Mouse (Mus musculus) cerebellum, adult 2 months (tissue): Measurements from ENCODE around the gene Ina. TPM values are rescaled to one million over a fixed set of nuclear protein-coding genes. Genes with fewer than 3 reads are reported as not detected.

Experiments
- DNase-seq, 2 experiments: peaks; one replicate each; pipeline ENCODE4 v3.0.0; 2021
- H3K27ac ChIP-seq: fragments of 200-500 bp; 2 replicates; pipeline ENCODE4 v1.5.1; 2012; ENCODE audit warnings: low read length, control low read depth, inconsistent platforms; ENCODE audit not compliant: insufficient read depth
- H3K27me3 ChIP-seq: fragments of 200-500 bp; 2 replicates; pipeline ENCODE4 v1.6.1; 2012; ENCODE audit warnings: inconsistent platforms, mild to moderate bottlenecking, low read length, moderate library complexity; ENCODE audit not compliant: control insufficient read depth, insufficient read depth
- H3K4me1 ChIP-seq: fragments of 200-500 bp; 2 replicates; pipeline ENCODE4 v1.6.1; 2011; ENCODE audit warnings: low read length; ENCODE audit not compliant: control insufficient read depth, insufficient read depth
- H3K4me3 ChIP-seq: fragments of 200-500 bp; replicated peaks from 2 replicates; pipeline ENCODE3; 2011; ENCODE audit warnings: mild to moderate bottlenecking, low read depth, low read length, control low read depth; ENCODE audit not compliant: insufficient read depth
- CTCF ChIP-seq: fragments of 200-500 bp; IDR thresholded peaks from 2 replicates; pipeline ENCODE4 v1.5.1; 2011; ENCODE audit warnings: low read depth, mild to moderate bottlenecking, control low read depth, low read length, moderate library complexity, borderline replicate concordance; ENCODE audit not compliant: insufficient read depth
- POLR2A ChIP-seq: fragments of 200-500 bp; IDR thresholded peaks from 2 replicates; pipeline ENCODE4 v1.6.1; 2011; ENCODE audit warnings: low read length, control low read depth, borderline replicate concordance; ENCODE audit not compliant: insufficient read depth
- WGBS: fragments of 180-500 bp; shearing (Covaris S2); methylation state at CpG from one replicate; pipeline ENCODE4 v1.1.7; 2018; 5-methylcytosine and 5-hydroxymethylcytosine counted together
- polyA plus RNA-seq: library from polyadenylated mRNA; depleted of rRNA; stranded (reverse); fragments of >200 nt; gene quantifications from 2 replicates; pipeline ENCODE4 v1.2.3, GENCODE M21; 2012; rRNA removed

Gene Ina
- 214 and 232 TPM in 2 replicates for polyA plus RNA-seq

- TF ChIP-seq POLR2A: peak; percentile 91
- TF ChIP-seq CTCF: no peak
- peak within 1 kb of the TSS; percentile 92 for H3K27ac ChIP-seq
- peaks cover 19% of the 10 kb centered on the region; the same call in 1 of the 2 replicates for H3K4me1 ChIP-seq
- DNase-seq: peak; percentile 89 to 92
- H3K27me3 ChIP-seq: no peaks in the 10 kb centered on the region
- H3K4me3 ChIP-seq: peak within 1 kb of the TSS; percentile 73
- WGBS: under 1% methylated on average over 122 of the region's 124 CpGs
Measured at GRCm38 (mm10) chr19:47014447-47015381, at the start of gene Ina, which contains the start of gene Nt5c2. TSS of gene Ina (plus strand) at chr19:47014698. TSS of gene Nt5c2 (minus strand) at chr19:47015153.

GRCm38 (mm10) chr19:46965496-46965895 lies 49.0 kb upstream of the Ina start:
- Histone ChIP-seq H3K4me1 (peaks cover 11% of the 10 kb centered on the region), H3K27ac (no peak overlapping the region), H3K27me3 (no peaks in the 10 kb centered on the region), H3K4me3 (no peak overlapping the region)
- no peak for TF ChIP-seq POLR2A
- TF ChIP-seq CTCF: no peak
- DNase-seq: no peak

- H3K27ac ChIP-seq: no peak overlapping the region
- H3K4me1 ChIP-seq: peaks cover 13% of the 10 kb centered on the region
- H3K4me3 ChIP-seq: no peak overlapping the region
- DNase-seq: no peak
- TF ChIP-seq POLR2A (no peak), CTCF (no peak)
- H3K27me3 ChIP-seq: no peaks in the 10 kb centered on the region
- WGBS: 91% methylated on average over 6 of the region's 6 CpGs
Measured at GRCm38 (mm10) chr19:46966330-46966729, 48.2 kb upstream of the Ina start.

GRCm38 (mm10) chr19:46967861-46968260 lies 46.6 kb upstream of the Ina start:
- peaks cover 17% of the 10 kb centered on the region for H3K4me1 ChIP-seq
- no peak overlapping the region for H3K27ac ChIP-seq
- TF ChIP-seq CTCF (no peak), POLR2A (no peak)
- H3K27me3 ChIP-seq: no peaks in the 10 kb centered on the region
- peak in 1 of 2 experiments; percentile 14 for DNase-seq
- WGBS: 62% methylated on average over 4 of the region's 4 CpGs
- H3K4me3 ChIP-seq: no peak overlapping the region

GRCm38 (mm10) chr19:46968833-46969232 lies 45.7 kb upstream of the Ina start:
- TF ChIP-seq POLR2A (no peak), CTCF (no peak)
- Histone ChIP-seq H3K27me3 (no peaks in the 10 kb centered on the region), H3K4me3 (no peak overlapping the region), H3K4me1 (peaks cover 19% of the 10 kb centered on the region), H3K27ac (0 out of 2 replicates have a peak overlapping the region, but pooled peaks have one; percentile 10)
- peak in 1 of 2 experiments; percentile 36 for DNase-seq
- WGBS: 72% methylated on average over 5 of the region's 5 CpGs

- Histone ChIP-seq H3K27ac (no peak overlapping the region; the same call in 1 of the 2 replicates), H3K4me3 (no peak overlapping the region), H3K4me1 (peaks cover 19% of the 10 kb centered on the region), H3K27me3 (no peaks in the 10 kb centered on the region)
- 29% methylated on average over 22 of the region's 22 CpGs for WGBS
- no peak for TF ChIP-seq POLR2A
- TF ChIP-seq CTCF: no peak
- DNase-seq: peak in 1 of 2 experiments; percentile 66
Measured at GRCm38 (mm10) chr19:46969286-46969985, 45.1 kb upstream of the Ina start.

- H3K4me3 ChIP-seq: no peak overlapping the region
- 64% methylated on average over 13 of the region's 13 CpGs for WGBS
- TF ChIP-seq CTCF (no peak), POLR2A (no peak)
- DNase-seq: peak in 1 of 2 experiments; percentile 29
- H3K27ac ChIP-seq: peak overlapping the region; percentile 17; the same call in 1 of the 2 replicates
- H3K27me3 ChIP-seq: no peaks in the 10 kb centered on the region
- H3K4me1 ChIP-seq: peaks cover 19% of the 10 kb centered on the region
Measured at GRCm38 (mm10) chr19:46970121-46970729, 44.3 kb upstream of the Ina start.
